Mouse (Mus musculus) T-helper 17 cell (primary cell): ENCODE data around the gene Rpusd3.

ENCODE experiments used
- in situ Hi-C, 2 experiments: fragments of 300-600 bp; cut with MboI, MseI; formaldehyde crosslinking; loops; 1 replicate in 1 of 2; 2 replicates in 1 of 2; pipeline ENCODE4 v1.15.1; 2025; ENCODE audit warnings: high pct_unique_total_duplicates in 2 of 2

Rpusd3 gene

GRCm38 (mm10) chr6:113388960-113389359 is 30.2 kb downstream of the Rpusd3 start, which contains the start of gene Ttll3:
TSS of gene Ttll3 (plus strand) at chr6:113389260.
- in situ Hi-C loops: no loop called here

DNA sequence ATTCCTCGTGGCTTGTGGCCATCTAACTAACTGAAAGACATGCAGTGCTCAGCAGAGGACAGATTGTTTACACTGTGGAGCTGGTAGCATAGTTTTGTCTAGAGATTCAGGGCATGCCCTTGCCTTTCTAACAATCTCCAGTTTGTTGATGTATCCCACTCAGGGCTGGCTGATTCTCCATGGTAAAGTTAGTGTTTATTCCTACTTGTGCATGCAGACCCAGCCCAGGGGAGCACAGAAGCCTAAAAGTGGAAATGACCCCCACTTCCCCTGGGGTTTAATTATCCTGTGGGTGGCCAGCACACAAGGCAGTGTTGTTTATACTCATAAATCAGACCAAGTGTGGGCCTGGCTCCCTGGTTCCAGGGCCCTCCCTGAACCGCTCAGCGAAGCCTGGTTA is 33.1 kb downstream of the Rpusd3 start:
- in situ Hi-C loops: no loop called here

DNA sequence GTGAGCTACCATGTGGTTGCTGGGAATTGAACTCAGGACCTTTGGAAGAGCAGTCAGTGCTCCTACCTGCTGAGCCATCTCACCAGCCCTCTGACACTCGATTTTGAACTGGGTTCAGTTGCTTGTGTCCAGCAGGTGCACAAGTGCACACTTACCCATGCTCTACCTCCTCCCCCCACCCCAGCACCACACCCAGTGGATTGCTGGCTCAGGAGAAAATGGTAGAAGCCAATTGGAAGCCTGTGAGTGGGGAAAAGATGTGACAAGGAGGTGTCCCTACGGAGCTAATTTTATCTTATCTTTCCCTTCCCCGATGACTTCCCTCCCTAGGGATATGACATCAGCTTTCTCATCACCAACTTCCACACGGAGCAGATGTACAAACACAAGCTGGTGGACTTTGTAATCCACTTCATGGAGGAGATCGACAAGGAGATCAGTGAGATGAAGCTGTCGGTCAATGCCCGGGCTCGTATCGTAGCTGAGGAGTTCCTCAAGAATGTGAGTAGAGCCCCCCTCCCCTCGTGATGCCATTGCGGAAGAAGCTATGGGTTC is 33.9 kb downstream of the Rpusd3 start:
- in situ Hi-C loops: no loop called here

DNA sequence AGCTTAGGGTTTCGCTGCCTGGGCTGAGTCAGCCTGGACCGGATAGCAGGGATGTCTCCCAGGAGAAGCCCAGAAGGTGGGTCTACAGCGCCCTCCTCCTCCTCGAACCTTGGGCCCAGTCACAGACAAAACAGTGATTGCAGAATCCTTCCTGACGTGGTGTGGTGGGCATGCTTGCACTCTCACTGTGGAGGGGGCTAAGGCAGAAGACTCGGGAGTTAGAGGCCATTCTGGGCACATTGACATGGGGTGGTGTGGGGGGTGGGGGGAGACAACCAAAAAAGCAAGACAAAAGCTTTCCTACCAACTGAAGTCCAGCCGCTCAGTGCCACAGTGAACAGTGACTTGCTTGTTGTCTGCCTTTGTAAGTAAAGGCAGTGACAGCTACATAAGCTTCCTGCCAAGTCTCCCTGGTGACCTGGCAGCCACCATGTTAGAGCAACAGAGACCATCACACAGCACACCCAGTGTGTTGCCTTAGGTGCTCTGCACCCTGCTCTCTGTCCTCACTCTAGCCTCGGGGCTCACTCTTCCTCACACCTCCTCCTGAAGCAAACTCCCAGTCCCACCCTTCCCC is 34.7 kb downstream of the Rpusd3 start:
- in situ Hi-C loops: no loop called here

DNA sequence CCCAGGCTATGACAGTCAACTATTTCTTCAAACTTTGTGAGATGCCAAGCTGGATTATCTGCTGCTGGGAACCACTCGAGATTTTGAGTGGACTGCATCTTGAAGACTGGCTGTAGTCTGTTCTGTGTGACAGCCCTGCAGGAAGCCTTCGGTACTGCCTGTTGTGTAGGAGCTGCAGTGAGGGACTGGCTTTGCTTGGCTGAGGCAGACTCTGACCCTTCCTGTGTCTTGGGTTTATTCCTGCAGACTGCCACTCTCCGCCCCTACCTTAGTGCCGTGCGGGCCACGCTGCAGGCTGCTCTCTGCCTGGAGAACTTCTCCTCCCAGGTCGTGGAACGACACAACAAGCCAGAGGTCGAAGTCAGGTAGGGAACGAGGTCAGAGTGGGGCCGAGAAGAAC is 38.7 kb downstream of the Rpusd3 start:
- in situ Hi-C loops: no loop called here

- in situ Hi-C loops: no loop called here
These were observed 39.9 kb downstream of the Rpusd3 start for GRCm38 (mm10) chr6:113379246-113379645.

GRCm38 (mm10) chr6:113377496-113378385 is 41.4 kb downstream of the Rpusd3 start, which contains the start of the genes Tada3 and Arpc4:
TSS of gene Tada3 (minus strand) at chr6:113377883.
TSS of gene Arpc4 (plus strand) at chr6:113378115.
- in situ Hi-C loops: no loop called here

- in situ Hi-C loops: no loop called here
These were observed 42.0 kb downstream of the Rpusd3 start for GRCm38 (mm10) chr6:113377172-113377495.

GRCm38 (mm10) chr6:113373491-113373890 is 45.6 kb downstream of the Rpusd3 start:
- in situ Hi-C loops: no loop called here

DNA sequence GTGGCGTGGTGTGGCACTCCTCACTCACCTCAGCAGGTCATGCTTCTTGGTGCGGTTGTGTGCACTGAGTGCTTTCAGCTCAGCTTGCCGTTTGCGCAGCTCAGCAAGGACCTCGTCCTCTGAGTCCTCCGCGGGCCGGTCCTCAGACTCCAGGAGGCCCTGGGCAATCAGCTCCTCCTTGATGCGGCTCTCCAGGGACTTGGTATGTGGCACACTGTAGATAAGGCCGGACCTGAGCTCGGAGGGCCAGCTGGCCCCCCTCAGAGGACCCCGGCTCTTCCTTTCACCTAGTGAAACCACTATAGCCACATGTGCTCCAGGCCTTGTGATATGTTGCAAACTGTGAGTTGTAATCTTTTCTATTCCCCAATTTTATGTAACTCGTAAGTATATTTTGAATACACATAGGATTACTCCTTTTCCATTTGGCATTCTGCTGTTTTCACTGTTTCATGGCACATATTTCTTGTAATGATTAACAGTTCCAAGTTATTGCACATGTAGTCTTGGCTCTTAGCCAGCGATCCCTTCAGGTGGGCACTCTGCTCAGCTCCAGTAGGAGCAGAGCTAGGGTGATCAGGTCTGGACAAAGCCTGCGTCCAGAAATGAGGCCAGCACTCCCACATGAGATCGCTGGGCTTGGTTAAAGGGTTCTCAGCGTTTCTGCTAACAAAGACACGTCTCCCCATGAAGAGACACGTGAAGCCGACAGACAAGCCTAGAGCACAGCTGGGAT is 48.8 kb downstream of the Rpusd3 start:
- in situ Hi-C loops: no loop called here

DNA sequence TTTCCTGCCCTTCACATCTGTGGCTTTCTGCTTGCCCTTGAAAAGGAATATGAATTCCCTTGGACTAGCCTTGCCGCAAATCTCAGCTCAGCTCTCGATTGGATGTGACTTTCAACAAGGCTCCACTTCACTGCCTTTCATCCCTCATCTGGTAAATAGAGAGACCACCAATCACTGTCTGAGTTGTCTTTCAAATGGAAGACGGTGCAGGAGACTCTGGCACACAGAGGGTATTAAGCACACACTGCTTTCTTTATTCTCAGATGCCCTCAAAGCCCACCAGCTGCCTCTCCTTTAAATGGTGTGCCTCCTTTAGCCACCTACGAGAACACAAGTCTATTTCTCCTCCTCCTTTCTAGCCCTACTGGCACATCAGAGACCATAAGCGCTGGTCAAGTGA is 50.6 kb downstream of the Rpusd3 start:
- in situ Hi-C loops: no loop called here

DNA sequence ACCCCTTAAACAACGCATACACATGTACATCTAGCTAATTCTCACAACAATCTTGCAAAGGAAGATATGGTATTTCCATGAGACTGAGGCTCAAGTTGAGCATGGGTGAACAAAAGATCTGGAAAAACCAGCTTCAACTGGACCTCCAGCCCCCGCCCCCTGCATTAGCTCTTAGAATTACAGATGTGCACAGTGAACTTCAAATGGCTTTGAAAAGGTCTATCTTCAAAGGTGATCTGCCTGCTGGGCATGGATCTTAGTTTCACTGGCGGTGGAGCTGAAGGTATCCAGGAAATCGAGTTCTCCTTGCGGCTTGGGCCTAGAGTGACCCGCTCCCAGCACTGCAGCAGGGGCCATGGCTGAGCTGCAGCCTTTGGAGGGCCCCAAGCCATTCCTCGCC is 51.0 kb downstream of the Rpusd3 start:
- in situ Hi-C loops: no loop called here

DNA sequence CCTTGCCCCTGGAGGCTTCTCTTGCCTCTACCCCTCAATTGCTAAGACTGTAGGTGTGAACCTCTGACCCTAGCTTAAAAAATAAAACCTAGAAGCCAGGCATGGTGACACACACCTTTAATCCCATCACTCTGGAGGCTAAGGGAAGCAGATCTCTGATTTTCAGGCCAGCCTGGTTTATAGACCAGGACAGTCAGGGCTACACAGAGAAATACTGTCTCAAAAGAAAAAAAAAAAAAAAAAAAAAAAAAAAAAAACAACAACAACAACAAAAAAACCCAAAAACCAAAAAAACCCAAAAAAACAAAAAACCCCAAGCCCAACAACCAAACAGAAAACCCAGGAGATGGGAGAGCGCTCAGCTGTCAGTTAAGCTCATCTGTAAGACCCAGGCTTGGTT is 51.6 kb downstream of the Rpusd3 start:
- in situ Hi-C loops: no loop called here

DNA sequence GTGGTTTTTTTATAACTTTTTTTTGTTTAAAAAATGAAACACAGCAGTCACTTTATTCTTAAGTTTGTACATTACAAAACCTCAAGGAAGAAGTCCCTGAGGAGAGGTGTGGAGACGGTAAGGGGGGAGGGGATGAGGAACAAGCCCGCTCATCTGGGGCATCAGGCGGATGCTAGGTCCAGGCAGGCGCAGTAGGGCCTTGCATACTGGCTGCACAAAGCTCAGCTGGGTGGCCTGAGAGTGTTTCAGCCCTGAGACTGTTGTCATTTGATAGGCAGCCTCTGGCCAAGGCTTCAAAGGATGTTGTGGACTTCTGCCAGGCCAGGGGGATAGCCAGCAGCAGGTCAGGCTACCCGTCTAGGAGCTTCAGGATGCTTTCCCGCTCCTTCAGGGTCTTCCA is 52.5 kb downstream of the Rpusd3 start:
- in situ Hi-C loops: no loop called here
